Comparison of ENCODE assay signal across 23 mouse cellular contexts in genomic region chr4:56179566-56179965, GRCm38 (mm10).
DNase-seq lines count a peak whose midpoint lies in the region; ATAC-seq lines count a peak whose summit lies in the region.
"Had no signal": no experiment of that assay in that cellular context is flagged by ENCODE, and none has a peak within 500 bp of the region (broad histone marks: within the 10 kb centered on the region; RNA-seq: fewer than 3 reads in every experiment).

No protein-coding gene starts in this region.

- no peaks in the 10 kb centered on the region for H3K27me3 ChIP-seq in forebrain, embryonic 14.5 days (replicated peaks; ENCODE audit: control insufficient read depth, insufficient read depth, low read length)
- H3K27me3 ChIP-seq in forebrain, embryonic 13.5 days, result no peaks in the 10 kb centered on the region
- H3K27me3 ChIP-seq in limb, embryonic 10.5 days (ENCODE audit: low read depth, poor library complexity, severe bottlenecking), result no peaks in the 10 kb centered on the region
- H3K27me3 ChIP-seq: liver, embryonic 13.5 days had no signal

- no peak overlapping the region for H3K9ac ChIP-seq in forebrain, embryonic 14.5 days (ENCODE audit: low read length)
- no peak overlapping the region for H3K9ac ChIP-seq in forebrain, embryonic 13.5 days
- H3K9ac ChIP-seq: liver, embryonic 13.5 days had no signal

- no peak overlapping the region for H3K27ac ChIP-seq in forebrain, embryonic 14.5 days (ENCODE audit: low read depth, low read length)
- no peak overlapping the region for H3K27ac ChIP-seq in forebrain, embryonic 13.5 days
- H3K27ac ChIP-seq in limb, embryonic 10.5 days, result no peak overlapping the region
- H3K27ac ChIP-seq: kidney, postnatal 0 days; left cerebral cortex, adult 2 months; liver, embryonic 13.5 days; stomach, postnatal 0 days had no signal

- DNase-seq in forebrain, embryonic 14.5 days (ENCODE audit: low spot score), result peak; percentile 10
- peak; percentile 8 for DNase-seq in kidney, postnatal 10 days
- DNase-seq in kidney, adult 9 months, result no peak
- DNase-seq in limb, embryonic 10.5 days (ENCODE audit: low spot score), result peak; percentile 30
- no peak for DNase-seq in cerebellum, postnatal 4 days (ENCODE audit: low spot score in 2 of 2)
- DNase-seq in adipocyte (ENCODE audit: low spot score), result no peak
- DNase-seq: adrenal gland, postnatal 36 days; cerebellum, adult 9-10 months; gastrocnemius, postnatal 10 days; kidney, adult 18-20 months; liver, embryonic 13.5 days; lung, adult 2 months; right cerebral cortex, adult 18-20 months; thymus, adult 2 months; thymus, postnatal 4 days had no signal

- H3K36me3 ChIP-seq in forebrain, embryonic 14.5 days (ENCODE audit: control insufficient read depth, insufficient read depth, low read length), result no peaks in the 10 kb centered on the region
- H3K36me3 ChIP-seq in forebrain, embryonic 13.5 days (ENCODE audit: poor library complexity, severe bottlenecking), result no peaks in the 10 kb centered on the region
- H3K36me3 ChIP-seq in limb, embryonic 10.5 days, result no peaks in the 10 kb centered on the region
- H3K36me3 ChIP-seq: hindbrain, embryonic 10.5 days; liver, embryonic 13.5 days had no signal

- no peaks in the 10 kb centered on the region for H3K9me3 ChIP-seq in forebrain, embryonic 14.5 days (replicated peaks; ENCODE audit: control insufficient read depth, low read length)
- H3K9me3 ChIP-seq in forebrain, embryonic 13.5 days (replicated peaks), result no peaks in the 10 kb centered on the region; the same call in 1 of the 2 replicates
- H3K9me3 ChIP-seq in limb, embryonic 10.5 days (replicated peaks), result no peaks in the 10 kb centered on the region
- H3K9me3 ChIP-seq: hindbrain, embryonic 10.5 days; liver, embryonic 13.5 days had no signal

- H3K4me1 ChIP-seq in forebrain, embryonic 14.5 days (ENCODE audit: control insufficient read depth, insufficient read depth, low read length), result peaks cover 7% of the 10 kb centered on the region; the same call in 1 of the 2 replicates
- peaks cover 14% of the 10 kb centered on the region for H3K4me1 ChIP-seq in forebrain, embryonic 13.5 days
- peaks cover 7% of the 10 kb centered on the region; the same call in 1 of the 2 replicates for H3K4me1 ChIP-seq in limb, embryonic 10.5 days
- H3K4me1 ChIP-seq: liver, embryonic 13.5 days had no signal

- H3K4me3 ChIP-seq in forebrain, embryonic 14.5 days (ENCODE audit: low read depth, low read length), result no peak overlapping the region
- no peak overlapping the region for H3K4me3 ChIP-seq in forebrain, embryonic 13.5 days
- H3K4me3 ChIP-seq in limb, embryonic 10.5 days, result no peak overlapping the region
- H3K4me3 ChIP-seq: hindbrain, embryonic 10.5 days; left cerebral cortex, adult 2 months; liver, embryonic 13.5 days had no signal

- no peak overlapping the region for H3K4me2 ChIP-seq in forebrain, embryonic 14.5 days (ENCODE audit: low read length)
- H3K4me2 ChIP-seq in forebrain, embryonic 13.5 days, result no peak overlapping the region
- H3K4me2 ChIP-seq: heart, embryonic 11.5 days; liver, embryonic 13.5 days had no signal

- ATAC-seq in forebrain, embryonic 14.5 days, result 0 out of 2 replicates have a peak, but pooled peaks have one; percentile 26
- ATAC-seq in forebrain, embryonic 13.5 days, result no peak
- ATAC-seq: inflammation-experienced regulatory T-cells, adult 6 months; midbrain, embryonic 16.5 days had no signal

- 45% methylated on average over 5 of the region's 5 CpGs for WGBS in forebrain, embryonic 14.5 days
- 74% methylated on average over 5 of the region's 5 CpGs for WGBS in forebrain, embryonic 13.5 days
- WGBS in limb, embryonic 10.5 days, result 74% methylated on average over 5 of the region's 5 CpGs

Comparison
In these comparisons a context has a peak if more than half of its experiments do, and no peak if none do; other contexts are left out.
1. DNase-seq: peak in forebrain, embryonic 14.5 days (single experiment), kidney, postnatal 10 days (single experiment) and limb, embryonic 10.5 days (single experiment); none in kidney, adult 9 months (single experiment), cerebellum, postnatal 4 days (0 of 2) and adipocyte (single experiment).